Mouse (Mus musculus): ENCODE data around the gene Rcor1. TPM values are rescaled to one million over a fixed set of nuclear protein-coding genes. Genes with fewer than 3 reads are reported as not detected.

Rcor1 gene
- polyA plus RNA-seq, 1 experiment from 2014 or later = 18.2 TPM

DNA sequence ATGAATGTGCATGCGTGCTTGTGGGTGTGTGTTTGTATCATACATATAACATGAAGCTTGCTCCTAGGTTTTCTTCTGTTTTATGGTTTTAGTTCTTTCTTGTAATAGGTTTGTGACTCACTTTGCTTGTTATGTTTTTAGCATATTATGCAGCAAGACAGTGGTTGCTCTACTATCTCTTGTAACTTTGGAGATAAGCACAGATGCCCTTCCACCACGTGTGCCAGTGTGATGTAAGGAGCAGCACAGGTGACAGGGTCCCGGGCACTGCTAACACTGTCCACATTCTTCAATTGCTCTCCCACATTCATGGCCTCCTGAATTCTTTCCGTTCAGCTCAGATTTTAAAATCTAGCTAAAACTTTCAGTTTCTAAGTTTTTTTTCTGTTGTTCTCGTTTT is 6.3 kb upstream of the Rcor1 start:
- H3K4me1 ChIP-seq (replicated peaks; ENCODE audit: control insufficient read depth, insufficient read depth, low read length) = peaks cover 48% of the 10 kb centered on the region

DNA sequence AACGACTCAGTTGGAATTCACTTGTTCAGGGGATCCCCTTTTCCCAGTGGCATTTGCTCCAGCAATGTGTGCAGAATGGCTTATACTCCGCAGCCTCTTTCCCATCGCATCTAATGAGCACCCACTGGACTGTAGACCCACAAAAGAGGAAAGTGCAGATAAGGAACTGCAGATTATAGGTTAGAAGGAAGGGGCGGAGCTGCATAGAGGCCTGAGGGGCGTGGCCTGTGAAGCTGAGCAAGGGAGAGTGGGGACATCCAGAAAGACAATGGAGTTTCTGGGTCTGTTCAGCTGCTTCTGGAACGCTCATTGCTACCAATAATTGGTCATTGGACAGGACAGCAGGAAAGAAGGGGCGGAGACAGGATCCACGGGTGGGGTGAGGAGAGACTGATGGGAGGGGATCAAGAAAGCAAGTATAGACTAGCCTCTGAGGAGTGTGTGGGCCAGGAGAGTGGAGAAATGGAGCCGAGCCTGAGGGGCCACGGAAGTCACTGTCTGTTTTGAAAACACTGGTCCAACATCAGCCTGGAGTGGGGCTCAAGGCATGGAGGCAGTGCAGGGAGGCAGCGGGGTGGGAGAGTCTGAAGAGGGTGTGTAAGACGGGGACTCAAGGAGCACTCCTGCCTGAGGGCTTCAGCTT is 3.8 kb upstream of the Rcor1 start:
- WGBS = 34% methylated on average over 12 of the region's 12 CpGs
- Histone ChIP-seq H3K36me3 (ENCODE audit: control insufficient read depth, insufficient read depth, low read length) (no peaks in the 10 kb centered on the region), H3K4me1 (replicated peaks; ENCODE audit: control insufficient read depth, insufficient read depth, low read length) (peaks cover 31% of the 10 kb centered on the region), H3K9ac (ENCODE audit: low read depth, low read length) (peak overlapping the region; percentile 12), H3K4me3 (ENCODE audit: low read depth, low read length) (peak overlapping the region; percentile 13; the same call in 1 of the 2 replicates), H3K27ac (ENCODE audit: low read depth, low read length) (peak overlapping the region; percentile 30; the same call in 1 of the 2 replicates), H3K27me3 (replicated peaks; ENCODE audit: control insufficient read depth, insufficient read depth, low read length) (no peaks in the 10 kb centered on the region), H3K9me3 (ENCODE audit: control insufficient read depth, low read length) (no peaks in the 10 kb centered on the region), H3K4me2 (peak overlapping the region; percentile 57)
- DNase-seq (ENCODE audit: low spot score) = peak; percentile 46
- ATAC-seq (replicated peaks; ENCODE audit: low FRiP score) = 0 out of 2 replicates have a peak, but pooled peaks have one; percentile 25

More for the DNA sequence above, 6.3 kb upstream of the Rcor1 start:
- no peaks in the 10 kb centered on the region for H3K36me3 ChIP-seq (ENCODE audit: control insufficient read depth, insufficient read depth, low read length)
- DNase-seq (ENCODE audit: low spot score) (no peak), ATAC-seq (replicated peaks; ENCODE audit: low FRiP score) (no peak)
- H3K4me3 ChIP-seq (ENCODE audit: low read depth, low read length) = no peak overlapping the region
- H3K27ac ChIP-seq (ENCODE audit: low read depth, low read length) = no peak overlapping the region
- H3K27me3 ChIP-seq (replicated peaks; ENCODE audit: control insufficient read depth, insufficient read depth, low read length) = no peaks in the 10 kb centered on the region
- WGBS = 66% methylated on average over 5 of the region's 5 CpGs
- H3K9me3 ChIP-seq (ENCODE audit: control insufficient read depth, low read length) = no peaks in the 10 kb centered on the region
- H3K9ac ChIP-seq (ENCODE audit: low read depth, low read length) = no peak overlapping the region
- H3K4me2 ChIP-seq = no peak overlapping the region

DNA sequence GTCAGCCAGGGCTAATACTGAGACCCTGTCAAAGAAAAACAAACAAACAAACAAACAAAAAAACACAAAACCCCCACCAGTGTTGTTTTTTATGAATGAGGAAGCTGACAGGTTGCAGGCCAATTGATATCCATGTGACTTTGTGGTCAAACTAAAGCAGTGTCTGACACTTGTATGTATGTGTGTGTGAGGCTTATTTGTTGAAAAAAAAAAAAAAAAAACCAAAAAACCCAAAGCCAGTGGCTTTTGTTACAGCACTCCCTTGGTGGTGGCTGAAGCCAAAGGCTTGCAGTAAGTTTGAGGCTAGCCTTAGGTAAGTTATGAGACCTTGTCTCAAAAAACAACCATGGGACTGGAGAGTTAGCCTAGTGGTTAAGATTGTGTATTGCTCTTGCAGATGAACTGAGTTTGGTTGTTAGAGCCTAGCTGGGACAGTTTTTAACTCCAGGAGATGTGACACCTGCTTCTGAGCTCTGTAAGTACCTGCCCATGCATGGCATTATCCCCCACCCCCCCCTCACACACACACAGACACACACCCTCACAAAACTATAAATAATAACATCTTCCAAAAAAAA is 2.9 kb upstream of the Rcor1 start:
- Histone ChIP-seq H3K4me1 (replicated peaks; ENCODE audit: control insufficient read depth, insufficient read depth, low read length) (peaks cover 33% of the 10 kb centered on the region), H3K4me2 (no peak overlapping the region), H3K4me3 (ENCODE audit: low read depth, low read length) (no peak overlapping the region), H3K9me3 (ENCODE audit: control insufficient read depth, low read length) (no peaks in the 10 kb centered on the region), H3K27ac (ENCODE audit: low read depth, low read length) (peak overlapping the region; percentile 30; the same call in 1 of the 2 replicates), H3K9ac (ENCODE audit: low read depth, low read length) (no peak overlapping the region), H3K27me3 (replicated peaks; ENCODE audit: control insufficient read depth, insufficient read depth, low read length) (no peaks in the 10 kb centered on the region), H3K36me3 (ENCODE audit: control insufficient read depth, insufficient read depth, low read length) (no peaks in the 10 kb centered on the region)
- ATAC-seq (replicated peaks; ENCODE audit: low FRiP score) (no peak), DNase-seq (ENCODE audit: low spot score) (no peak)

DNA sequence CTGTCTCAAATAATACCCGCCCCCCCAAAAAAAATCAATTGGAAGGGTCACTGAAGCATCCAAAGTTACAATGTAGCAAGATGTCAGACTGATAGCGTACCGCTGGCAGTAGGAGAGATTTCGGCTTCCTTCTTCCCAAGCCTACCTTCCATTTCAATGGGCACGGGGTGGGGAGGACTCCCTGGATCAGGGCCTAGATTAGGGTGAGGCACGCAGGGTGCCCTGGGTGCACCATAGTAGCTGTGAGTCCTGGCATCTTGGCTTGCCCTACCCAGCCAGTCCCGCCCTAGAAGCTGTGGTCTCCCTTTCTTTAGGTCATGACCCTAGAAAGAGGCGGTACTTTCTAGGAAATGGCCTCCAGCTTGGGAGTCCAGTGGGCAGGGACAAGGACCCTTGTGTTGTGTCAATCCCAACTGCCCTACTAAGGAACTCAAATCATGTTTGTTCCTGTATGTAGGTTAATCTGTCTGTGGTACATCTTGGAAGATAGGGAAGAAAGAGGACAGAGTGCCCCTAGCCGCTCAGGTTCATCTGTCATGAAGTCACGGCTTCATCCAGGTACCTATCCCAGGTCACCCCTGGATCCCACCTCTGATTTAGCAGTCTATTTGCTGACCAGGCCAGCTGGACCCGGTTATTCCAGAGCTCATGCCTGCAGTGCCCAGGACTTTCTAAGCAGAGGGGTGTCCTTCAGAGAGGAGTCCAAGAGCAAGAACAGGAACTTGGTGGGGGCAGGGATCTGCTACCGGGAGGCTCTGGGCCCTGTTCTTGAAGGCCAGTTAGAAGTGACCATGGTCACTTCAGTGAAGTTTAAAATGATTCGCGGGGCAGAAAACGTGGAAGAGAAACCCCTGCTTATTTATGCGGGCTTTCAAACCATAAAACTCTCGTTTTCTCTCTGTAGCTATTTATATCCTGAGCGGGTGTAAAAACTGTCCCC is 1.6 kb upstream of the Rcor1 start:
- Histone ChIP-seq H3K4me3 (ENCODE audit: low read depth, low read length) (peak overlapping the region; percentile 84), H3K36me3 (ENCODE audit: control insufficient read depth, insufficient read depth, low read length) (peaks cover 2% of the 10 kb centered on the region; the same call in 1 of the 2 replicates), H3K9me3 (ENCODE audit: control insufficient read depth, low read length) (no peaks in the 10 kb centered on the region), H3K4me2 (peak overlapping the region; percentile 92), H3K27me3 (replicated peaks; ENCODE audit: control insufficient read depth, insufficient read depth, low read length) (no peaks in the 10 kb centered on the region), H3K4me1 (replicated peaks; ENCODE audit: control insufficient read depth, insufficient read depth, low read length) (peaks cover 37% of the 10 kb centered on the region), H3K27ac (ENCODE audit: low read depth, low read length) (peak overlapping the region; percentile 99), H3K9ac (ENCODE audit: low read depth, low read length) (peak overlapping the region; percentile 99; the same call in 1 of the 2 replicates)
- WGBS = 47% methylated on average over 18 of the region's 18 CpGs
- DNase-seq (ENCODE audit: low spot score) (peak; percentile 56), ATAC-seq (replicated peaks; ENCODE audit: low FRiP score) (no peak)

DNA sequence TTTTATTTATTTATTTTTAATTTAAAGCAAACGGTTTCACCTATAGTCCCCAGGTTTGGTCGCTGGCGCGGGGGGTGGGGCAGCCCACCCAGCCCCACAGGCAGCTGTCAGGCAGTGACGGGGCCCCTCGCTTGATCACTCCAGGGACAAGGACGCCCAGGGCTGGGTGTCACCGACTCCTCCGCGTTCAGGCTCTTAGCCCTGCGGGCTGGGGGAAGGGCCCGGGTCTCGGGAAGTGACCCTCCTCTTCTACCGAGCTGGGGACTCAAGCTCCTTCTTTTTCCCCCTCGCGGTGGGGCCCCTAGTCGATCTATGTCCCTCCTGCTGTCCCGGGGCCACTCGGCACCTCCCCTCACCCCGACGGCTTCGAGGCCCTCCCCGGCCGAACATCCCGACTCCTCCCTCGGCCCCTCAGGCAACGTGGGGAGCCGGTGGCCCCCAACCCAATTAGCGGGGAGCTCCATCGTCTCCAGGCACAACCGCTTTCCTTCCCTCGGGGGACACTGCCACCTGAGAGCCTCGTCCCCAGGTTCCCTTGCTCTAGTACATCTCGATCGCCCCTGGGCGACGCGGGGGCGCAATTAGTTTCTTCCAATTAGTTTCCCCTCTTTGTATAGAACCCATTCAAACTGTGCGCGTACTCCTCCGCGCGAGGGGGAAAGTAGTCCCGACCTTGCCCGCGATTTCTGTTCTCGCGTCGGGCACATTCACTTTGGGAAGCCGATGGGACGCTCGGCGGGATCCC is 748 bp upstream of the Rcor1 start:
- H3K36me3 ChIP-seq (ENCODE audit: control insufficient read depth, insufficient read depth, low read length) = peaks cover 4% of the 10 kb centered on the region; the same call in 1 of the 2 replicates
- peaks cover 35% of the 10 kb centered on the region for H3K4me1 ChIP-seq (replicated peaks; ENCODE audit: control insufficient read depth, insufficient read depth, low read length)
- WGBS = under 1% methylated on average over 54 of the region's 54 CpGs
- peak overlapping the region; percentile 99 for H3K9ac ChIP-seq (ENCODE audit: low read depth, low read length)
- H3K27ac ChIP-seq (ENCODE audit: low read depth, low read length) = peak overlapping the region; percentile 99
- H3K4me2 ChIP-seq = peak overlapping the region; percentile 92
- peak overlapping the region; percentile 84 for H3K4me3 ChIP-seq (ENCODE audit: low read depth, low read length)
- no peaks in the 10 kb centered on the region for H3K27me3 ChIP-seq (replicated peaks; ENCODE audit: control insufficient read depth, insufficient read depth, low read length)
- peak; percentile 90 for DNase-seq (ENCODE audit: low spot score)
- ATAC-seq (replicated peaks; ENCODE audit: low FRiP score) = peak; percentile 64
- H3K9me3 ChIP-seq (ENCODE audit: control insufficient read depth, low read length) = no peaks in the 10 kb centered on the region

DNA sequence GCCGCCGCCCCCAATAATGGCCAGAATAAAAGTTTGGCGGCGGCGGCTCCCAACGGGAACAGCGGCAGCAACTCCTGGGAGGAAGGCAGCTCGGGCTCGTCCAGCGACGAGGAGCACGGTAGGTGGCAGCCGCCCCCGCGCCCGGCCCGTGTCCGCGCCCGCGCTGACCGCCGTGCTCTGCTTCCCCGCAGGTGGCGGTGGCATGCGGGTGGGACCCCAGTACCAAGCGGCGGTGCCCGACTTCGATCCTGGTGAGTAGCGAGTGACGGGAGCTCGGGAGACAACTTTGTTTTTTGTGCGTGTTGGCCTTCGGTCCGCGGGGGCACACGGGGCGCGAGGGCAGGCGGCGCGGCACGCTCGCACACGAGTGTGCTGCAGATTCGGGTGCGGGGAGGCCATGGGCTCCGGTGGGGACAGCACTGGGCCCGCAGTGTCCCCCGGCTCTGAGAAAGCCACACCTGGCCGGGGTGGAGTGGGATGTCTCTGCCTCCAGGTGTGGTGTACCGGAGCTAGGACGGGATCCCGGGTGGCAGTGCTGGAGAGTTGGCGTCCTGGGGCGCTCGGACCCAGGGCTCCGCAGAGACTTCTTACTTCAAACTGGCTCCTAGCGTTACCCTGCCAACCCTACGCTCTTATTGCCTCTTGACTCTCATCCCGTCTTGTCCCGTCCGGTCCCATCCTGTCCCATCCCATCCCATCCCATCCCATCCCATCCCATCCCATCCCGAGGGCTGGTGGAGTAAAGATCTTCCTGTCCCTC is 800 bp downstream of the Rcor1 start:
- H3K4me2 ChIP-seq = peak overlapping the region; percentile 92

DNA sequence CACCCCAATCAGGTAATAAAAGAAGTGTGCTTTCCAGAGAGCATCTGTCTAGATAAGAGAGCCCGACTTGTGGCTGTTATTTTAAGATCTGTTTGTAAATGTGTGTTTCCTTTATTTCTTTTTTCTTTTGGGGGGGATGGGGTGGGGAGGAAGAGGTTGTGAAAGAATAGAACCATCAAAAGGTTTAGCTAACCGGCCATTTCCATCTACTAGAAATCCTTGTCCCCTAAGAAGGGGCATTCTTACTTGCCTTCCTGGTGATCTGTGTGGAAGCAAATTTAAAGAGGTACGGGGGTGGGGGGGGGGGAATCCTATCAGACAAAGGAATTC is 1.3 kb downstream of the Rcor1 start:
- peak overlapping the region; percentile 84 for H3K4me3 ChIP-seq (ENCODE audit: low read depth, low read length)
- no peak for ATAC-seq (replicated peaks; ENCODE audit: low FRiP score)
- no peak for DNase-seq (ENCODE audit: low spot score)
- H3K4me2 ChIP-seq = peak overlapping the region; percentile 92
- H3K4me1 ChIP-seq (replicated peaks; ENCODE audit: control insufficient read depth, insufficient read depth, low read length) = peaks cover 26% of the 10 kb centered on the region
- peaks cover 9% of the 10 kb centered on the region; the same call in 1 of the 2 replicates for H3K36me3 ChIP-seq (ENCODE audit: control insufficient read depth, insufficient read depth, low read length)
- H3K9me3 ChIP-seq (ENCODE audit: control insufficient read depth, low read length) = no peaks in the 10 kb centered on the region
- H3K27ac ChIP-seq (ENCODE audit: low read depth, low read length) = 0 out of 2 replicates have a peak overlapping the region, but pooled peaks have one; percentile 99
- 1% methylated on average over 3 of the region's 3 CpGs for WGBS
- no peaks in the 10 kb centered on the region for H3K27me3 ChIP-seq (replicated peaks; ENCODE audit: control insufficient read depth, insufficient read depth, low read length)
- peak overlapping the region; percentile 99 for H3K9ac ChIP-seq (ENCODE audit: low read depth, low read length)

More for the DNA sequence above, 800 bp downstream of the Rcor1 start:
- Histone ChIP-seq H3K36me3 (ENCODE audit: control insufficient read depth, insufficient read depth, low read length) (peaks cover 9% of the 10 kb centered on the region; the same call in 1 of the 2 replicates), H3K9me3 (ENCODE audit: control insufficient read depth, low read length) (no peaks in the 10 kb centered on the region), H3K27me3 (replicated peaks; ENCODE audit: control insufficient read depth, insufficient read depth, low read length) (no peaks in the 10 kb centered on the region), H3K4me1 (replicated peaks; ENCODE audit: control insufficient read depth, insufficient read depth, low read length) (peaks cover 31% of the 10 kb centered on the region), H3K27ac (ENCODE audit: low read depth, low read length) (peak overlapping the region; percentile 99), H3K4me3 (ENCODE audit: low read depth, low read length) (peak overlapping the region; percentile 84), H3K9ac (ENCODE audit: low read depth, low read length) (peak overlapping the region; percentile 99)
- ATAC-seq (replicated peaks; ENCODE audit: low FRiP score) (no peak), DNase-seq (ENCODE audit: low spot score) (peak; percentile 52)
- under 1% methylated on average over 60 of the region's 65 CpGs for WGBS
